Mouse (Mus musculus) midbrain, embryonic 16.5 days (tissue): ENCODE results near the gene Tmem50b. TPM values are rescaled to one million over a fixed set of nuclear protein-coding genes. Genes with fewer than 3 reads are reported as not detected.

Experiments
- ATAC-seq: fragments of 200-750 bp; cut with Nextera tagmentation; 2 replicates; pipeline ENCODE4 v1.8.0; 2017; ENCODE audit warnings: moderate TSS enrichment
- H3K27ac ChIP-seq: fragments of 300-500 bp; sonication (generic); 2 replicates; pipeline ENCODE4 v1.5.1; 2014; ENCODE audit warnings: mild to moderate bottlenecking, low read length, mixed read lengths
- H3K27me3 ChIP-seq: fragments of 300-500 bp; sonication (generic); 2 replicates; pipeline ENCODE4 v1.6.1; 2014; ENCODE audit warnings: low read depth, low read length, mixed read lengths; ENCODE audit not compliant: control insufficient read depth, insufficient read depth
- H3K36me3 ChIP-seq: fragments of 300-500 bp; sonication (generic); 2 replicates; pipeline ENCODE4 v1.6.1; 2014; ENCODE audit warnings: mild to moderate bottlenecking, low read length, moderate library complexity, mixed read lengths; ENCODE audit not compliant: control insufficient read depth, insufficient read depth
- H3K4me1 ChIP-seq: fragments of 300-500 bp; sonication (generic); 2 replicates; pipeline ENCODE4 v1.6.1; 2014; ENCODE audit warnings: mild to moderate bottlenecking, low read length, mixed read lengths; ENCODE audit not compliant: control insufficient read depth, insufficient read depth
- H3K4me2 ChIP-seq: fragments of 300-500 bp; sonication (generic); 2 replicates; pipeline ENCODE4 v1.6.1; 2014; ENCODE audit warnings: mild to moderate bottlenecking, low read length, mixed read lengths
- H3K4me3 ChIP-seq: fragments of 300-500 bp; sonication (generic); 2 replicates; pipeline ENCODE4 v1.5.1; 2014; ENCODE audit warnings: low read depth, mild to moderate bottlenecking, low read length, moderate library complexity, mixed read lengths
- H3K9ac ChIP-seq: fragments of 300-500 bp; sonication (generic); 2 replicates; pipeline ENCODE4 v1.6.1; 2014; ENCODE audit warnings: low read depth, low read length, mixed read lengths
- H3K9me3 ChIP-seq: fragments of 300-500 bp; sonication (generic); replicated peaks from 2 replicates; pipeline ENCODE4 v1.6.1; 2014; ENCODE audit warnings: mild to moderate bottlenecking, low read length, mixed read lengths; ENCODE audit not compliant: control insufficient read depth, poor library complexity, severe bottlenecking
- WGBS: fragments of 180-500 bp; shearing (Covaris S2); extraction: QIAGEN DNeasy Blood & Tissue Kit; methylation state at CpG from one replicate; pipeline ENCODE4 v1.1.7; 2014; 5-methylcytosine and 5-hydroxymethylcytosine counted together
- polyA plus RNA-seq: library from polyadenylated mRNA; unstranded; fragments of >200 nt; fragmentation: Nextera tagmentation; extraction: Ambion mirVana; gene quantifications from 2 replicates; pipeline ENCODE4 v1.2.1, GENCODE M21; 2015

Gene Tmem50b
- polyA plus RNA-seq, 1 experiment from 2014 or later = 106 TPM

GRCm38 (mm10) chr16:91564580-91565291 is 32.9 kb downstream of the Tmem50b start:
- H3K9me3 ChIP-seq = no peaks in the 10 kb centered on the region
- no peak overlapping the region for H3K27ac ChIP-seq
- peaks cover 5% of the 10 kb centered on the region for H3K36me3 ChIP-seq
- H3K27me3 ChIP-seq = no peaks in the 10 kb centered on the region
- 90% methylated on average over 4 of the region's 4 CpGs for WGBS
- H3K4me2 ChIP-seq = no peak overlapping the region
- no peaks in the 10 kb centered on the region for H3K4me1 ChIP-seq
- no peak overlapping the region for H3K4me3 ChIP-seq
- no peak overlapping the region for H3K9ac ChIP-seq
- no peak for ATAC-seq

DNA sequence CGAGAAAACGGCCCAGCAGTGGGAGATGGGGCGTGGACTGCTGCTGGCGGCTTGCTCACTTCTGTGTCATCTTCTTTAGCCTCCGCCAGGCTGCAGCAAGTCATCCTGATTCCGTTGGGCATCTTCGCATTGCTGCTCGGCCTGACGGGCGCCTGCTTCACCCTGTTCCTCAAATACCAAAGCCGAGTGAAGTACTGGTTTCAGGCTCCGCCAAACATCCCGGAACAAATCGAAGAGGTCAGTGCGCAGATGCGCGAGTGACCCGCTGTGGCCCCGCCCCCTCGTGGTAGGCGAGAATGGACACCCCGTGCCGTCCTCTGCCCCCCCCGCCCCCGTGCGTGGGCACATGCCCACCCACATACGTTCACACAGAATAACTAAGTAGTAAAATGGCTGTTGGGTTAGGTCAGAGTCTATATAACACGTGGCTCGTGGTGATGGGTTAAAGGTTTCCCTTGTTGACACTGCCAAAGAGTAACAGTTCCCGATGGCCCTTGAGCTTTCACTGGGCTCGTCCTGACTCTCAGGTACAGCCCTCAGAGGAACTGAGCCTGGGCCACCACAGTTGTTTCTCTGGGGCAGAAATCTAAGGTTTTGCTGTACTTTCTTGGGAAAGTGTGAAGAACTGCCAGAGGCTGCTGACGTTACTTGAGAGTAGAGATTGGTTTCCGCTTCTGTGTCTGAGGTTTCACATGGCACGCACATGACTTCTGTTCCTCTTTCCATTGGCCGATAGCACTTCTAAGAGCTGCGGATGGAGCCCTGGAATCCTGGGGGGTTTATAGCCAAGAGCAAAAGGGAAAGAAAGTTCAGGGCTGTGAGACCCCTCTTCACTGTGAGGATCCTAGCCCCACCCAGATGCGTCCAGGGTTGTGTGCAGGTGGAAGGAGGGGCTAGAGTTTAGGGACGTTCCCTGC is 35.8 kb downstream of the Tmem50b start:
- Histone ChIP-seq H3K9ac (no peak overlapping the region), H3K4me2 (no peak overlapping the region), H3K4me3 (no peak overlapping the region), H3K4me1 (no peaks in the 10 kb centered on the region), H3K27me3 (no peaks in the 10 kb centered on the region), H3K27ac (no peak overlapping the region), H3K9me3 (no peaks in the 10 kb centered on the region), H3K36me3 (peaks cover 5% of the 10 kb centered on the region)
- no peak for ATAC-seq
- WGBS = 64% methylated on average over 38 of the region's 38 CpGs

GRCm38 (mm10) chr16:91561099-91561498 is 36.5 kb downstream of the Tmem50b start:
- Histone ChIP-seq H3K36me3 (peaks cover 5% of the 10 kb centered on the region), H3K9me3 (no peaks in the 10 kb centered on the region), H3K27ac (no peak overlapping the region), H3K9ac (no peak overlapping the region), H3K4me3 (no peak overlapping the region), H3K4me2 (no peak overlapping the region), H3K4me1 (no peaks in the 10 kb centered on the region), H3K27me3 (no peaks in the 10 kb centered on the region)
- 51% methylated on average over 9 of the region's 9 CpGs for WGBS
- peak; percentile 75; the same call in 1 of the 2 replicates for ATAC-seq

- Histone ChIP-seq H3K4me1 (no peaks in the 10 kb centered on the region), H3K27ac (no peak overlapping the region), H3K27me3 (no peaks in the 10 kb centered on the region), H3K9ac (no peak overlapping the region), H3K4me2 (no peak overlapping the region), H3K9me3 (no peaks in the 10 kb centered on the region), H3K4me3 (no peak overlapping the region), H3K36me3 (no peaks in the 10 kb centered on the region; the same call in 1 of the 2 replicates)
- no peak for ATAC-seq
- 93% methylated on average over 15 of the region's 15 CpGs for WGBS
Observed at GRCm38 (mm10) chr16:91557693-91558092, 39.9 kb downstream of the Tmem50b start.

- no peaks in the 10 kb centered on the region; the same call in 1 of the 2 replicates for H3K36me3 ChIP-seq
- H3K9ac ChIP-seq = no peak overlapping the region
- H3K4me2 ChIP-seq = no peak overlapping the region
- no peaks in the 10 kb centered on the region for H3K4me1 ChIP-seq
- no peaks in the 10 kb centered on the region for H3K9me3 ChIP-seq
- no peak overlapping the region for H3K4me3 ChIP-seq
- WGBS = 90% methylated on average over 7 of the region's 7 CpGs
- no peaks in the 10 kb centered on the region for H3K27me3 ChIP-seq
- no peak for ATAC-seq
- H3K27ac ChIP-seq = no peak overlapping the region
Observed at GRCm38 (mm10) chr16:91557214-91557613, 40.4 kb downstream of the Tmem50b start.

- ATAC-seq = no peak
- Histone ChIP-seq H3K9ac (no peak overlapping the region), H3K27me3 (no peaks in the 10 kb centered on the region), H3K36me3 (no peaks in the 10 kb centered on the region; the same call in 1 of the 2 replicates), H3K4me1 (no peaks in the 10 kb centered on the region), H3K4me2 (no peak overlapping the region), H3K27ac (no peak overlapping the region), H3K9me3 (no peaks in the 10 kb centered on the region), H3K4me3 (no peak overlapping the region)
- 86% methylated on average over 15 of the region's 15 CpGs for WGBS
Observed at GRCm38 (mm10) chr16:91556659-91557058, 40.9 kb downstream of the Tmem50b start.

DNA sequence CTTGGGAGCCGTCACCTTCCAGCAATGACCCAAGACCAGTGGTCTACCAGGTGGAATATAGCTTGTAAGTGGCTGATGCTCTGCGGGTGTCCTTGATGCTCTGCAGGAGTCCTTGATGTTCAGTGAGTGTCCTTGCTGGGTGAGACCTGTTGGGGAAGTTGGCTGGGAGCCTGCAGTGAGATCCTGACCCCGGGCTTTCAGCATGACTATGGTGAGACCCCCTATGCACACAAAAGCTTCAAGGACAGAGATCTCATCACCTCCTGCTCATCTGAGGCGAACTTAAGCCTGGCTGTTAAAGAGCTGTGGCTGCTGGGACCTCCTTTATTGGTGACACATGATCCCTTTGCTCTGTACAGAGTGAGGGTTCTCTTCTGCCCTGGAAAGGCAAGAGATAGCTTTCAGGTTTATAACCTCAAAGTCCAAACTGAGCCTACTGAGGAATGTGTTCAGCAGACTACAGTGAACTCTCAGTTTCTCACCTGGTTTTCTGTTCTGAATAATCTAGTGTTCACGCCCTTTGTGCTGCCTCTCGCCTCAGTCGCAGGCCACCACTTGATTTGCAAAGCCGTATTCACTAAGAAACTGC is 42.5 kb downstream of the Tmem50b start:
- Histone ChIP-seq H3K4me3 (no peak overlapping the region), H3K27ac (no peak overlapping the region), H3K27me3 (no peaks in the 10 kb centered on the region), H3K9ac (no peak overlapping the region), H3K9me3 (no peaks in the 10 kb centered on the region), H3K4me1 (peaks cover under 1% of the 10 kb centered on the region; the same call in 1 of the 2 replicates), H3K4me2 (no peak overlapping the region), H3K36me3 (no peaks in the 10 kb centered on the region; the same call in 1 of the 2 replicates)
- no peak for ATAC-seq
- 87% methylated on average over 8 of the region's 8 CpGs for WGBS

DNA sequence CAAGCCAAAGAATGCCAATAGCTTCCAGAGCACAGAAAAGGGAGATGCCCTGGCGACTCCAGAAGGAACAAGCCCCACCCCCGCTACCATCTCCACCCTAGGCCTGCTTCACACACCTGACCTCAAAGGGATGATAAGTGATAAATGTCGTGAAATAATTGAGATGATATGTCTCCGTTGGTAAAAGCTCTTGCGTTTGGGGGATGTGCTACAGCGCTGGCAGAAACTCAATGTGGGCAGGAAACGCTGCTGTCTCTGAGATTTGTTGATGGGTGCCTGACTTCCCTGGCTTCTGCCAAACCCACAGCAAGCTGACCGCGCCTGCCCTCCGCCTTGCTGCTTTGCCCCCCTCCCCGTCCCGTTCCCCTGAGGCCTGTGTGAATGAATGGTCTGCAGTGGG is 44.0 kb downstream of the Tmem50b start:
- H3K4me2 ChIP-seq = no peak overlapping the region
- no peak overlapping the region for H3K4me3 ChIP-seq
- no peak overlapping the region for H3K27ac ChIP-seq
- no peaks in the 10 kb centered on the region for H3K9me3 ChIP-seq
- no peak for ATAC-seq
- no peaks in the 10 kb centered on the region for H3K27me3 ChIP-seq
- 67% methylated on average over 12 of the region's 12 CpGs for WGBS
- H3K4me1 ChIP-seq = peaks cover 11% of the 10 kb centered on the region
- no peaks in the 10 kb centered on the region; the same call in 1 of the 2 replicates for H3K36me3 ChIP-seq
- H3K9ac ChIP-seq = no peak overlapping the region
